Mouse (Mus musculus) forebrain, embryonic 12.5 days (tissue): ENCODE measurements around the gene Supt3. TPM values are rescaled to one million over a fixed set of nuclear protein-coding genes. Genes with fewer than 3 reads are reported as not detected.

Experiments
- ATAC-seq: fragments of 200-750 bp; cut with Nextera tagmentation; 2 replicates; pipeline ENCODE4 v1.8.0; 2017; ENCODE audit warnings: moderate TSS enrichment; ENCODE audit not compliant: low FRiP score
- H3K27ac ChIP-seq: fragments of 300-500 bp; sonication (generic); 2 replicates; pipeline ENCODE4 v1.5.1; 2016; ENCODE audit warnings: mild to moderate bottlenecking
- H3K27me3 ChIP-seq: fragments of 300-500 bp; sonication (generic); 2 replicates; pipeline ENCODE4 v1.6.1; 2016; ENCODE audit warnings: mild to moderate bottlenecking
- H3K36me3 ChIP-seq: fragments of 300-500 bp; sonication (generic); replicated peaks from 2 replicates; pipeline ENCODE4 v1.6.1; 2016; ENCODE audit warnings: mild to moderate bottlenecking
- H3K4me1 ChIP-seq: fragments of 300-500 bp; sonication (generic); 2 replicates; pipeline ENCODE4 v1.6.1; 2016
- H3K4me2 ChIP-seq: fragments of 300-500 bp; sonication (generic); 2 replicates; pipeline ENCODE4 v1.6.1; 2016; ENCODE audit warnings: mild to moderate bottlenecking, moderate library complexity
- H3K4me3 ChIP-seq: fragments of 300-500 bp; sonication (generic); replicated peaks from 2 replicates; pipeline ENCODE4 v1.5.1; 2016; ENCODE audit warnings: mild to moderate bottlenecking
- H3K9ac ChIP-seq: fragments of 300-500 bp; sonication (generic); 2 replicates; pipeline ENCODE4 v1.6.1; 2016; ENCODE audit warnings: mild to moderate bottlenecking
- H3K9me3 ChIP-seq: fragments of 300-500 bp; sonication (generic); 2 replicates; pipeline ENCODE4 v1.6.1; 2016
- WGBS: fragments of 180-500 bp; shearing (Covaris S2); methylation state at CpG from one replicate; pipeline ENCODE4 v1.1.7; 2016; 5-methylcytosine and 5-hydroxymethylcytosine counted together
- polyA plus RNA-seq: library from polyadenylated mRNA; unstranded; fragments of >200 nt; fragmentation: Nextera tagmentation; extraction: Ambion mirVana; gene quantifications from 2 replicates; pipeline ENCODE4 v1.2.1, GENCODE M21; 2016

The Supt3 gene
- polyA plus RNA-seq, 1 experiment from 2014 or later = 21.7 TPM

DNA sequence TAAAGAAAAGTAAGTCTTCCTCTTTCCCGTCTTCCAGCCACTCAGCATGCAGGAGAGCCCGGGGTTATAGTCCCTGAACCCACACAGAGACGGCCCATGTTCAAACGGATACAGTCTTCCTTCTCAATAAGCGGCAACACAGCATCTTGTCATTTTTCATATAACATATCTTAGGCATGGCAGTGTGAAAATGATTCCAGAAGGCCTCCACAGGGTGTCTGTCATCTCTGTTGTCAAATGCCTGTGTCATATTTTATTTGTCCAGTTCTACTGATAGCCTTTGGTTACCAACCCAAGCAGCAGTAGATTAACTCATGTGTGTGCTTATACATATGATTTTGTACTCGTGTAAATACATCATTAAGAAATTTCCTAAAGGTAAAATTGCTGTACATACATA, 270.3 kb downstream of the Supt3 start:
- H3K27ac ChIP-seq = no peak overlapping the region
- H3K9ac ChIP-seq = no peak overlapping the region
- no peak overlapping the region for H3K4me3 ChIP-seq
- H3K27me3 ChIP-seq = no peaks in the 10 kb centered on the region
- H3K4me1 ChIP-seq = no peaks in the 10 kb centered on the region
- no peak for ATAC-seq
- 91% methylated on average over 6 of the region's 6 CpGs for WGBS
- no peak overlapping the region for H3K4me2 ChIP-seq
- H3K36me3 ChIP-seq = no peaks in the 10 kb centered on the region
- no peaks in the 10 kb centered on the region for H3K9me3 ChIP-seq

GRCm38 (mm10) chr17:45051971-45052370, 275.0 kb downstream of the Supt3 start:
- WGBS = 82% methylated on average over 3 of the region's 3 CpGs
- H3K4me3 ChIP-seq = no peak overlapping the region
- H3K4me2 ChIP-seq = no peak overlapping the region
- ATAC-seq = no peak
- no peaks in the 10 kb centered on the region for H3K36me3 ChIP-seq
- H3K9ac ChIP-seq = no peak overlapping the region
- no peaks in the 10 kb centered on the region for H3K4me1 ChIP-seq
- H3K27me3 ChIP-seq = no peaks in the 10 kb centered on the region
- no peak overlapping the region for H3K27ac ChIP-seq
- no peaks in the 10 kb centered on the region for H3K9me3 ChIP-seq

- Histone ChIP-seq H3K4me2 (no peak overlapping the region), H3K36me3 (no peaks in the 10 kb centered on the region), H3K9ac (no peak overlapping the region), H3K27me3 (no peaks in the 10 kb centered on the region), H3K4me1 (no peaks in the 10 kb centered on the region), H3K4me3 (no peak overlapping the region), H3K27ac (no peak overlapping the region), H3K9me3 (no peaks in the 10 kb centered on the region)
- WGBS = 93% methylated on average over 3 of the region's 3 CpGs
- ATAC-seq = no peak
These were observed 276.4 kb downstream of the Supt3 start for GRCm38 (mm10) chr17:45053371-45053770.

DNA sequence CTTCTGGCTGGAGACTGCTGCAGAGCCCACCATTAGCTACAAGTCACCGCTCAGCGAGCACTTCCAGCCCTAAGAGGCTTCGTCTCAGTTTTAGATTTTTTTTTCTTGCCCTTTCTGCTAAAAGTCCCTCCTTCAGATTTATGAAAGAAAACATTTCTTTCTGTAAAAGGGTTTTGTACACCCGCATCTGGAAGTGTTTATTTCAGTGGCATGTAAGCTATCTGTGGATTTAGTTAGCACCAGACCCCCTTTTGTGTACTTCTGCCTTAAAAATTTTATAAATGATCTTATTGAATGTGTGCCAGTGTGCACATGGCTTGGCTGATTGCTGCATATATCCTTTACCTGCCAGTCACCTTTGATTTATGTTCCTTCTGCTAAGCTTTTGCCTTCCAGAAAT, 277.6 kb downstream of the Supt3 start:
- H3K27me3 ChIP-seq = no peaks in the 10 kb centered on the region
- H3K4me3 ChIP-seq = no peak overlapping the region
- no peaks in the 10 kb centered on the region for H3K9me3 ChIP-seq
- 71% methylated on average over 4 of the region's 4 CpGs for WGBS
- H3K9ac ChIP-seq = no peak overlapping the region
- ATAC-seq = no peak
- 0 out of 2 replicates have a peak, but pooled peaks cover 4% of the 10 kb centered on the region for H3K4me1 ChIP-seq
- no peak overlapping the region for H3K27ac ChIP-seq
- no peaks in the 10 kb centered on the region for H3K36me3 ChIP-seq
- no peak overlapping the region for H3K4me2 ChIP-seq

- no peak for ATAC-seq
These were observed 279.9 kb downstream of the Supt3 start for GRCm38 (mm10) chr17:45056894-45057293.

GRCm38 (mm10) chr17:45057780-45058179, 280.8 kb downstream of the Supt3 start:
- H3K4me1 ChIP-seq = 0 out of 2 replicates have a peak, but pooled peaks cover 4% of the 10 kb centered on the region
- H3K9ac ChIP-seq = no peak overlapping the region

More at GRCm38 (mm10) chr17:45056894-45057293, 279.9 kb downstream of the Supt3 start:
- H3K9ac ChIP-seq = no peak overlapping the region
- H3K36me3 ChIP-seq = no peaks in the 10 kb centered on the region
- H3K4me1 ChIP-seq = 0 out of 2 replicates have a peak, but pooled peaks cover 4% of the 10 kb centered on the region
- 88% methylated on average over 2 of the region's 2 CpGs for WGBS
- no peaks in the 10 kb centered on the region for H3K9me3 ChIP-seq
- no peak overlapping the region for H3K4me2 ChIP-seq
- no peak overlapping the region for H3K4me3 ChIP-seq
- H3K27me3 ChIP-seq = no peaks in the 10 kb centered on the region
- H3K27ac ChIP-seq = no peak overlapping the region

GRCm38 (mm10) chr17:45058566-45059363, 281.8 kb downstream of the Supt3 start:
- Histone ChIP-seq H3K27ac (no peak overlapping the region), H3K9me3 (no peaks in the 10 kb centered on the region), H3K4me1 (0 out of 2 replicates have a peak, but pooled peaks cover 4% of the 10 kb centered on the region), H3K4me2 (no peak overlapping the region), H3K27me3 (no peaks in the 10 kb centered on the region), H3K4me3 (no peak overlapping the region), H3K9ac (no peak overlapping the region), H3K36me3 (no peaks in the 10 kb centered on the region)
- 48% methylated on average over 6 of the region's 6 CpGs for WGBS
- ATAC-seq = no peak

More at GRCm38 (mm10) chr17:45057780-45058179, 280.8 kb downstream of the Supt3 start:
- ATAC-seq = no peak
- Histone ChIP-seq H3K27me3 (no peaks in the 10 kb centered on the region), H3K4me3 (no peak overlapping the region), H3K27ac (no peak overlapping the region), H3K4me2 (no peak overlapping the region), H3K9me3 (no peaks in the 10 kb centered on the region), H3K36me3 (no peaks in the 10 kb centered on the region)
- WGBS = 80% methylated on average over 6 of the region's 6 CpGs

GRCm38 (mm10) chr17:45063776-45064175, 286.8 kb downstream of the Supt3 start:
- WGBS = 87% methylated on average over 5 of the region's 5 CpGs
- no peak overlapping the region for H3K4me3 ChIP-seq
- H3K9ac ChIP-seq = no peak overlapping the region
- no peaks in the 10 kb centered on the region for H3K9me3 ChIP-seq
- H3K4me2 ChIP-seq = no peak overlapping the region
- no peaks in the 10 kb centered on the region for H3K27me3 ChIP-seq
- no peaks in the 10 kb centered on the region for H3K36me3 ChIP-seq
- peaks cover 15% of the 10 kb centered on the region for H3K4me1 ChIP-seq
- H3K27ac ChIP-seq = no peak overlapping the region
- ATAC-seq = no peak

DNA sequence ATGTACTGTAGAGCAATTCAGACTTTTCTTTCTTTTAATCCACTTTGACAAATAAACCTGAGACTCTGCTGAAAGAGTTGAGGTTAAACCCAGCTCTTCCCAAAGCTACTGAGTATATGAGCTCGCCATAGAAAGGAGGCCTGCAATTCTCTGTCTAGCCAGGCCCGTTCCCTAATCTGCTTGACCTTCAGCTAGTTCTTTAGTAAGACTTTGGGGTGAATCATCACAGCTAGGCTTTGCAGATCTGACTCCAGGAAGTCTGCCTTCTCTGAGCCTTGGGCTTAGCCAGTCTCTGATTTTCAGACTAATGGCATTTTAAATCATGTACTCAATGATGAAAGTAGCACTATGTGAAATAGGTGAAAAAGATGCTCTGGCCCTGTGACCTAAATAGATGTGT, 288.5 kb downstream of the Supt3 start:
- Histone ChIP-seq H3K9me3 (no peaks in the 10 kb centered on the region), H3K4me2 (no peak overlapping the region), H3K4me1 (peaks cover 11% of the 10 kb centered on the region), H3K4me3 (no peak overlapping the region), H3K27me3 (no peaks in the 10 kb centered on the region), H3K9ac (no peak overlapping the region), H3K36me3 (no peaks in the 10 kb centered on the region), H3K27ac (no peak overlapping the region)
- 88% methylated on average over 2 of the region's 2 CpGs for WGBS
- ATAC-seq = no peak

DNA sequence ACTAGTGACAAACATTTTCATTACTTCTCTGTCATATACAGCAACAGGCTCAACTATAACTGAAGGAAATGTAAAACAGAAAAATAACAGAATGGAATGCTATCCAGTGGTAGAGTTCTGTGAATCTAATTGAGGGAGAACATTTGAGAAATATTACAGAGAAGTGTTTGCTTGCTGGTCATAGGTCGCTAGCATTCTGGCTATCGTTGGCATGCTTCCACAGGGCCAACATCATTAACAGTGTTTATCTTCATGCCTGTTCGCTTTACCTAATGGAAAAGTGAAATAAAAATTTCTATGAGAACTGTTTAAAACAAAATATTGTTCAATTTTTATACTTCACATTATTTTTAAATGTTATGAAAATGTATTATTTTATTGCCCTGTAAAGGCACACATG, 290.5 kb downstream of the Supt3 start:
- WGBS = 91% methylated on average over 3 of the region's 3 CpGs
- no peak overlapping the region for H3K4me3 ChIP-seq
- peaks cover 11% of the 10 kb centered on the region for H3K4me1 ChIP-seq

DNA sequence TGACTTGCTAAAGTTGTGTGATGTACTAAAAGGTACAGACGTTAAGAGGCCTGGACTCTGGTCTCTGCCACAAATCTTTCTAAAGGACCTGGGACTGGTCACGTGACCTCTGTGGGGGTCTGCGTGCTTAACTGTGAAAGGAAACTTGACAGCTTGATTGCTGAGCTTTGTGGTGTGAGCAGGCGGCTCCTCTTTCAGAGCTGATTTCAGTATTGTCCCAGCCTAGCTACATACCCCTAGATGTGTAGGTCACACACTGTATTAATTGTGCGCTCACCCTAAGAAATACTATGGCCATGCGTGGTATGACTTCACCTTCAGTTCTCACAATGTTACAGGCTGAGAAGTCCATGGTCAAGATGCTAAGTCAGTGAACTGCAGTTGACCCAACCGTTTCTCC, 291.4 kb downstream of the Supt3 start:
- Histone ChIP-seq H3K27ac (no peak overlapping the region), H3K27me3 (no peaks in the 10 kb centered on the region), H3K9me3 (no peaks in the 10 kb centered on the region), H3K4me3 (no peak overlapping the region), H3K9ac (no peak overlapping the region), H3K4me1 (peaks cover 11% of the 10 kb centered on the region), H3K36me3 (no peaks in the 10 kb centered on the region), H3K4me2 (no peak overlapping the region)
- WGBS = 44% methylated on average over 7 of the region's 7 CpGs
- 0 out of 2 replicates have a peak, but pooled peaks have one; percentile 27 for ATAC-seq

More for the DNA sequence above, 290.5 kb downstream of the Supt3 start:
- Histone ChIP-seq H3K4me2 (no peak overlapping the region), H3K9ac (no peak overlapping the region), H3K36me3 (no peaks in the 10 kb centered on the region), H3K27ac (no peak overlapping the region), H3K27me3 (no peaks in the 10 kb centered on the region), H3K9me3 (no peaks in the 10 kb centered on the region)
- ATAC-seq = no peak

GRCm38 (mm10) chr17:45072495-45073347, 295.8 kb downstream of the Supt3 start:
- 53% methylated on average over 7 of the region's 7 CpGs for WGBS

More at GRCm38 (mm10) chr17:45072495-45073347, 295.8 kb downstream of the Supt3 start:
- H3K4me3 ChIP-seq = no peak overlapping the region
- no peaks in the 10 kb centered on the region for H3K36me3 ChIP-seq
- no peak overlapping the region for H3K4me2 ChIP-seq
- H3K4me1 ChIP-seq = peaks cover 11% of the 10 kb centered on the region
- no peak overlapping the region for H3K27ac ChIP-seq
- ATAC-seq = no peak
- H3K9ac ChIP-seq = no peak overlapping the region
- no peaks in the 10 kb centered on the region for H3K9me3 ChIP-seq
- no peaks in the 10 kb centered on the region for H3K27me3 ChIP-seq
